Mouse (Mus musculus) limb, embryonic 11.5 days (tissue): ENCODE data around the gene Usp38. TPM values are rescaled to one million over a fixed set of nuclear protein-coding genes. Genes with fewer than 3 reads are reported as not detected.
"Not testable (repeated sequence)": the region's sequence is repeated elsewhere in the genome, so short reads cannot be mapped to it uniquely, and the experiment has no call there.

Experiments used
- ATAC-seq: fragments of 200-750 bp; cut with Nextera tagmentation; 2 replicates; pipeline ENCODE4 v1.8.0; 2017; ENCODE audit warnings: low read depth; ENCODE audit not compliant: insufficient number of reproducible peaks, low FRiP score, low TSS enrichment
- DNase-seq: peaks from one replicate; pipeline ENCODE4 v3.0.0-alpha.2; 2015; ENCODE audit warnings: low spot score
- H3K27ac ChIP-seq: fragments of 300-500 bp; sonication (generic); replicated peaks from 2 replicates; pipeline ENCODE4 v1.5.1; 2014; ENCODE audit warnings: low read depth, mild to moderate bottlenecking, low read length
- H3K27me3 ChIP-seq: fragments of 300-500 bp; sonication (generic); 2 replicates; pipeline ENCODE4 v1.6.1; 2014; ENCODE audit warnings: mild to moderate bottlenecking, low read length, mixed read lengths; ENCODE audit not compliant: control insufficient read depth, insufficient read depth
- H3K36me3 ChIP-seq: fragments of 300-500 bp; sonication (generic); 2 replicates; pipeline ENCODE4 v1.6.1; 2014; ENCODE audit warnings: mild to moderate bottlenecking, low read length, moderate library complexity, mixed read lengths; ENCODE audit not compliant: control insufficient read depth, insufficient read depth
- H3K4me1 ChIP-seq: fragments of 300-500 bp; sonication (generic); 2 replicates; pipeline ENCODE4 v1.6.1; 2014; ENCODE audit warnings: low read length, mixed read lengths; ENCODE audit not compliant: control insufficient read depth, insufficient read depth
- H3K4me2 ChIP-seq: fragments of 300-500 bp; sonication (generic); 2 replicates; pipeline ENCODE4 v1.6.1; 2014; ENCODE audit warnings: low read depth, mild to moderate bottlenecking, moderate library complexity; ENCODE audit not compliant: severe bottlenecking
- H3K4me3 ChIP-seq: fragments of 300-500 bp; sonication (generic); 2 replicates; pipeline ENCODE4 v1.5.1; 2014; ENCODE audit warnings: low read depth, low read length
- H3K9ac ChIP-seq: fragments of 300-500 bp; sonication (generic); 2 replicates; pipeline ENCODE4 v1.6.1; 2014; ENCODE audit warnings: mild to moderate bottlenecking, low read length
- H3K9me3 ChIP-seq: fragments of 300-500 bp; sonication (generic); 2 replicates; pipeline ENCODE4 v1.6.1; 2016; ENCODE audit warnings: low read length; ENCODE audit not compliant: control insufficient read depth
- WGBS: fragments of 180-500 bp; shearing (Covaris S2); extraction: QIAGEN DNeasy Blood & Tissue Kit; methylation state at CpG from one replicate; pipeline ENCODE4 v1.1.7; 2014; 5-methylcytosine and 5-hydroxymethylcytosine counted together
- polyA plus RNA-seq: library from polyadenylated mRNA; unstranded; fragments of >200 nt; fragmentation: Nextera tagmentation; extraction: Ambion mirVana; gene quantifications from 2 replicates; pipeline ENCODE4 v1.2.1, GENCODE M21; 2014

Usp38 gene
- 27.2 and 27.7 TPM in 2 replicates for polyA plus RNA-seq

GRCm38 (mm10) chr8:81014789-81015699 lies at the start of gene Usp38:
Gene Usp38, minus strand, starts transcription at chr8:81014928.
- Histone ChIP-seq H3K4me1 (no peaks in the 10 kb centered on the region; the same call in 1 of the 2 replicates), H3K27me3 (no peaks in the 10 kb centered on the region), H3K36me3 (no peaks in the 10 kb centered on the region), H3K9ac (peak within 1 kb of the TSS; percentile 75), H3K4me2 (peak within 1 kb of the TSS; percentile 97), H3K4me3 (peak within 1 kb of the TSS; percentile 95), H3K9me3 (no peaks in the 10 kb centered on the region), H3K27ac (peak within 1 kb of the TSS; percentile 63; the same call in 1 of the 2 replicates)
- peak; percentile 98 for ATAC-seq
- 3% methylated on average over 57 of the region's 57 CpGs for WGBS
- peak; percentile 100 for DNase-seq

DNA sequence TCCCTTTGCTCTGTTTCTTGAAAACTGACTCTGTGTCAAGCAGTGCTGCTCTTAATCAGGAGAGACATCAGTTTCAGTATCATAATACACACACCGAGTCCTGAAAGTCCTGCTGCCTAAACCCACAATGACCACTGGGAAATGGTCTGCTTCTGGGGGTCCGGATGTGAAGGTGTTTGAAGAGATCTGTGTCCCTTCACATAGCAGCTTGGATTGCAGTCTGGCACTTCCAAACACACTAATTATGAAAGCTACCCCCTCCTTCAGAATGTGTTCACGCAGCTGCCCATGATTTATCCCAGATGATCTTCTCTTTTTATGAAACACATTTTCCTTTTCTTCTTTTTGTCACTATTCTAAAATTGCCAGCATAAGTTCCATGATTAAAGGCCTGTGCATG lies 47.8 kb upstream of the Usp38 start:
- DNase-seq (no peak), ATAC-seq (no peak)
- H3K4me3 ChIP-seq, result no peak overlapping the region
- H3K36me3 ChIP-seq, result no peaks in the 10 kb centered on the region
- no peak overlapping the region for H3K9ac ChIP-seq
- H3K27me3 ChIP-seq, result no peaks in the 10 kb centered on the region
- H3K9me3 ChIP-seq, result no peaks in the 10 kb centered on the region
- no peak overlapping the region for H3K27ac ChIP-seq
- H3K4me2 ChIP-seq, result no peak overlapping the region
- no peaks in the 10 kb centered on the region for H3K4me1 ChIP-seq
- 35% methylated on average over 3 of the region's 3 CpGs for WGBS

DNA sequence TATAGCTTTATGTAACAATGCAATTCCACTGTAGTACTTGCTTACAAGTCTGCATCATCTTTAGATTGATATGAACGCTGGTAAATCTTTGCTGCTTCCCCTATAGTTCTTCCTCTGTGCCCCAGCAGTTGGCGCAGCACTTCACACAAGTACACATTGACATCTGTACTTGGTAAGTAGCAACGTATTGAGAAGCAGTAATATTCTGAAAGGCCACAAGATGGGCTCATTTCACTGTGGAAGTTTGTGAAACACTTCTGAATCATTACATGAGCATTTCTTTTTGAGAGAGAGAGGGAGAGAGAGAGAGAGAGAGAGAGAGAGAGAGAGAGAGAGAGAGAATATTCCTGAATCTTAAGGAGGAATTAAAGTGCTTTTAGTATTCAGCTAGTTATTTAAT lies 47.2 kb upstream of the Usp38 start:
- Histone ChIP-seq H3K36me3 (no peaks in the 10 kb centered on the region), H3K9me3 (no peaks in the 10 kb centered on the region), H3K9ac (no peak overlapping the region), H3K27me3 (no peaks in the 10 kb centered on the region), H3K4me3 (no peak overlapping the region), H3K4me1 (no peaks in the 10 kb centered on the region), H3K27ac (no peak overlapping the region), H3K4me2 (no peak overlapping the region)
- ATAC-seq, result no peak
- WGBS, result 47% methylated on average over 3 of the region's 3 CpGs
- DNase-seq, result no peak

- ATAC-seq, result no peak
- DNase-seq, result no peak
- 75% methylated on average over 3 of the region's 3 CpGs for WGBS
- Histone ChIP-seq H3K9me3 (no peaks in the 10 kb centered on the region), H3K9ac (no peak overlapping the region), H3K4me1 (no peaks in the 10 kb centered on the region), H3K4me3 (no peak overlapping the region), H3K27ac (no peak overlapping the region), H3K36me3 (no peaks in the 10 kb centered on the region), H3K4me2 (no peak overlapping the region), H3K27me3 (no peaks in the 10 kb centered on the region)
These were observed 29.5 kb upstream of the Usp38 start for GRCm38 (mm10) chr8:81044201-81044600.

DNA sequence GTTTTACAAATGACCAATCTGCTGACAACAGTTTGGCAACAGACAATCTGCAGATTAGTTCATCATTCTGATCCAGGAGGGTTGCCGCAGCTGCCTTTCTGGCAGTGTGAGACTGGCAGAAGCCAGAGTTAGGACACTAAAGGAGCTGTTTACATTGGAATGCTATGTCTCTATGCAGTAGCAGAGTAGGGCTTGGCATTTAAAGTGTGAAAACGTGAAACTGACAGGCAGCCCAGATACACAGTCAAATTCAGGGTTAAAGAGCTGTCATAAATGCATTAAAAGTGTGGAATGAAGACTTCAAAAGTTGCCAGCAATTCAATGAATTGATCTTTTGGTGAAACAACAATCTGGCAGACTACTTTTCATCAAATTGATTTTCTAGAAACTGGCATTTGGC lies 13.3 kb upstream of the Usp38 start:
- no peaks in the 10 kb centered on the region for H3K4me1 ChIP-seq
- DNase-seq, result no peak
- no peaks in the 10 kb centered on the region for H3K36me3 ChIP-seq
- H3K27me3 ChIP-seq, result no peaks in the 10 kb centered on the region
- H3K9me3 ChIP-seq, result peaks cover 3% of the 10 kb centered on the region; the same call in 1 of the 2 replicates
- H3K9ac ChIP-seq, result no peak overlapping the region
- no peak overlapping the region for H3K4me3 ChIP-seq
- ATAC-seq, result no peak
- H3K27ac ChIP-seq, result no peak overlapping the region
- WGBS, result 46% methylated on average over 2 of the region's 2 CpGs
- no peak overlapping the region for H3K4me2 ChIP-seq

DNA sequence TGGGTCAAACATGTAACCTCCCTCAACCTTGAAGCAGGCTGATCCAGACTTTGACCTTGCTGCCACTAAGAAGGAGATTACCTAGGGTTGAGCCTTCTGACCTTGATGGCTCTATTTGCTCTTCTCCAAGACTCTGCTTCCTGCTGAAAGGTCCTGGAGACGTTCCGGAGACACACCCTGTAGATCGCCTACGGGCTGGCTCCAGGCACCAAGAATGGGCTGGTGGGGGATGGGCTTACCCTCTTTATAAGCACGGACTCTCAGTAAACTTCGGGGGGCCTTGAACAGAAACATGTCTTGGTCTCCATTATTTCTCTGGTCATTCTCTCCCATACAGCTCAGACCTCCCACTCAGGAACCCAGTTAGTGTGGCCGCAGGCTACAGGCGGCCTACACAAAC lies 2.8 kb upstream of the Usp38 start:
- 88% methylated on average over 8 of the region's 8 CpGs for WGBS
- H3K4me2 ChIP-seq, DNase-seq, H3K4me3 ChIP-seq, H3K4me1 ChIP-seq, ATAC-seq, H3K9me3 ChIP-seq, H3K9ac ChIP-seq, H3K36me3 ChIP-seq, H3K27ac ChIP-seq, H3K27me3 ChIP-seq: not testable (repeated sequence)

- Histone ChIP-seq H3K27ac (no peak overlapping the region), H3K9ac (peak overlapping the region; percentile 75), H3K27me3 (no peaks in the 10 kb centered on the region), H3K4me3 (peak overlapping the region; percentile 95), H3K9me3 (no peaks in the 10 kb centered on the region), H3K4me2 (peak overlapping the region; percentile 97), H3K36me3 (no peaks in the 10 kb centered on the region), H3K4me1 (no peaks in the 10 kb centered on the region; the same call in 1 of the 2 replicates)
- DNase-seq (no peak), ATAC-seq (no peak)
- 4% methylated on average over 45 of the region's 45 CpGs for WGBS
These were observed 757 bp downstream of the Usp38 start for GRCm38 (mm10) chr8:81013811-81014530.

DNA sequence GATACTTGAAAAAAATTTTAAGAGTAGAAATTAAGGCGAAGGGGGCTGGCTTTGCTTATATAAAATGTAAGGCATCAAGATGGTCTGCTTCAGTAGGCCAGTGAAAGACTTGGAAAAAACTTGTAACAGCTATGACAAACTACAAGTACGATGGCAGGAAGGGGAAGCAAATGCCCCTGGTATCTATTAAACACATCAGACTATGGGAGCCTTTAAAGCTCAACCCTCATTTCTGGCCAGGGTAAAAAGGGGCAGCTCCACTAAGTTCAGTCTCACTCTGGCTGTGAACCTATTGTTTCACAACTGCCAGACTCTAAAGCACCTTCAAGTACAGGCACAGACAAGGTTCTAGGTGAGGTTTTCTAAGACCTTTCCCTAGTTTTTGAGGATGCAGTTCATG lies 2.0 kb downstream of the Usp38 start:
- 75% methylated on average over 2 of the region's 2 CpGs for WGBS
- no peak overlapping the region for H3K9ac ChIP-seq
- no peak for ATAC-seq

More for the DNA sequence above, 2.0 kb downstream of the Usp38 start:
- Histone ChIP-seq H3K36me3 (no peaks in the 10 kb centered on the region), H3K4me3 (peak overlapping the region; percentile 95), H3K4me2 (peak overlapping the region; percentile 97), H3K9me3 (no peaks in the 10 kb centered on the region), H3K27me3 (no peaks in the 10 kb centered on the region), H3K27ac (no peak overlapping the region), H3K4me1 (no peaks in the 10 kb centered on the region; the same call in 1 of the 2 replicates)
- DNase-seq, result no peak
